Mouse (Mus musculus): ENCODE results near the gene Otub1. TPM values are rescaled to one million over a fixed set of nuclear protein-coding genes. Genes with fewer than 3 reads are reported as not detected.

Gene Otub1
- total RNA-seq, 1 experiment: 117 TPM

- no peak overlapping the region for H3K4me3 ChIP-seq (ENCODE audit: insufficient read depth in 1 of 2, low read depth in 1 of 2, low read length in 2 of 2, poor library complexity in 1 of 2, severe bottlenecking in 1 of 2)
- H3K36me3 ChIP-seq (ENCODE audit: control insufficient read depth, insufficient read depth, low read length, poor library complexity, severe bottlenecking): peaks cover 37% of the 10 kb centered on the region
These were observed 8.7 kb downstream of the Otub1 start for GRCm38 (mm10) chr19:7197445-7197844.

GRCm38 (mm10) chr19:7196741-7197270 is 9.3 kb downstream of the Otub1 start:
- in situ Hi-C loops (cut with MboI; ENCODE audit: low sequenced_read_pairs in 2 of 2, unreplicated experiment in 2 of 2): loop anchor here (10.0 kb wide), 1 partner anchor 132 kb away; no protein-coding TSS in a partner anchor
- H3K27ac ChIP-seq (ENCODE audit: insufficient read depth, low read depth, low read length, poor library complexity, severe bottlenecking): no peak overlapping the region

More at GRCm38 (mm10) chr19:7197445-7197844, 8.7 kb downstream of the Otub1 start:
- DNase-seq (ENCODE audit: low read depth, low spot score): no peak
- H3K27ac ChIP-seq (ENCODE audit: insufficient read depth, low read depth, low read length, poor library complexity, severe bottlenecking): no peak overlapping the region
- peaks cover 0 to 16% of the 10 kb centered on the region in 2 experiments; a peak in 2 of 4 replicates for H3K4me1 ChIP-seq (ENCODE audit: control insufficient read depth in 2 of 2, insufficient read depth in 2 of 2, low read length in 2 of 2, poor library complexity in 1 of 2)
- no peaks in the 10 kb centered on the region for H3K9me3 ChIP-seq (ENCODE audit: control insufficient read depth, insufficient read depth, low read depth, low read length)
- TF ChIP-seq HCFC1 (IDR thresholded peaks at IDR 0.05; ENCODE audit: borderline replicate concordance, insufficient read depth, low read length) (no peak), ZNF384 (IDR thresholded peaks at IDR 0.05; ENCODE audit: low read depth, low read length) (no peak), CHD2 (IDR thresholded peaks at IDR 0.05; ENCODE audit: low read depth, low read length) (no peak), MAFK (IDR thresholded peaks at IDR 0.05; ENCODE audit: insufficient read depth, low read depth, low read length) (no peak), ZC3H11A (IDR thresholded peaks at IDR 0.05; ENCODE audit: borderline replicate concordance, low read depth, low read length) (no peak)
- in situ Hi-C loops (cut with MboI; ENCODE audit: low sequenced_read_pairs in 2 of 2, unreplicated experiment in 2 of 2): loop anchor here (10.0 kb wide), 1 partner anchor 133 kb away; no protein-coding TSS in a partner anchor
- no peak overlapping the region for H3K9ac ChIP-seq (ENCODE audit: insufficient read depth, low read depth, low read length, poor library complexity, severe bottlenecking)

GRCm38 (mm10) chr19:7195900-7196728 is 10.0 kb downstream of the Otub1 start:
- H3K9ac ChIP-seq (ENCODE audit: insufficient read depth, low read depth, low read length, poor library complexity, severe bottlenecking): no peak overlapping the region
- no peak for TF ChIP-seq MAFK (IDR thresholded peaks at IDR 0.05; ENCODE audit: insufficient read depth, low read depth, low read length)
- no peak for TF ChIP-seq HCFC1 (IDR thresholded peaks at IDR 0.05; ENCODE audit: borderline replicate concordance, insufficient read depth, low read length)
- TF ChIP-seq CHD2 (IDR thresholded peaks at IDR 0.05; ENCODE audit: low read depth, low read length): no peak
- TF ChIP-seq ZNF384 (IDR thresholded peaks at IDR 0.05; ENCODE audit: low read depth, low read length): no peak
- TF ChIP-seq ZC3H11A (IDR thresholded peaks at IDR 0.05; ENCODE audit: borderline replicate concordance, low read depth, low read length): peak; percentile 65; the same call in 1 of the 2 replicates
- peaks cover 29% of the 10 kb centered on the region for H3K36me3 ChIP-seq (ENCODE audit: control insufficient read depth, insufficient read depth, low read length, poor library complexity, severe bottlenecking)
- in situ Hi-C loops (cut with MboI; ENCODE audit: low sequenced_read_pairs in 2 of 2, unreplicated experiment in 2 of 2): loop anchor here (10.0 kb wide), 1 partner anchor 131 kb away; no protein-coding TSS in a partner anchor
- no peak overlapping the region for H3K27ac ChIP-seq (ENCODE audit: insufficient read depth, low read depth, low read length, poor library complexity, severe bottlenecking)
- H3K4me3 ChIP-seq (ENCODE audit: insufficient read depth in 1 of 2, low read depth in 1 of 2, low read length in 2 of 2, poor library complexity in 1 of 2, severe bottlenecking in 1 of 2): peak overlapping the region in 1 of 2 experiments; percentile 9; a peak in 1 of 4 replicates
- no peak for DNase-seq (ENCODE audit: low read depth, low spot score)
- no peaks in the 10 kb centered on the region for H3K9me3 ChIP-seq (ENCODE audit: control insufficient read depth, insufficient read depth, low read depth, low read length)
- H3K4me1 ChIP-seq (ENCODE audit: control insufficient read depth in 2 of 2, insufficient read depth in 2 of 2, low read length in 2 of 2, poor library complexity in 1 of 2): peaks cover 0 to 16% of the 10 kb centered on the region in 2 experiments; a peak in 2 of 4 replicates

More at GRCm38 (mm10) chr19:7196741-7197270, 9.3 kb downstream of the Otub1 start:
- peak; percentile 87 for DNase-seq (ENCODE audit: low read depth, low spot score)
- Histone ChIP-seq H3K4me3 (ENCODE audit: insufficient read depth in 1 of 2, low read depth in 1 of 2, low read length in 2 of 2, poor library complexity in 1 of 2, severe bottlenecking in 1 of 2) (no peak overlapping the region; a peak in 1 of 4 replicates), H3K9ac (ENCODE audit: insufficient read depth, low read depth, low read length, poor library complexity, severe bottlenecking) (no peak overlapping the region), H3K4me1 (ENCODE audit: control insufficient read depth in 2 of 2, insufficient read depth in 2 of 2, low read length in 2 of 2, poor library complexity in 1 of 2) (peaks cover 0 to 16% of the 10 kb centered on the region in 2 experiments; a peak in 2 of 4 replicates), H3K36me3 (ENCODE audit: control insufficient read depth, insufficient read depth, low read length, poor library complexity, severe bottlenecking) (peaks cover 33% of the 10 kb centered on the region), H3K9me3 (ENCODE audit: control insufficient read depth, insufficient read depth, low read depth, low read length) (no peaks in the 10 kb centered on the region)
- TF ChIP-seq CHD2 (IDR thresholded peaks at IDR 0.05; ENCODE audit: low read depth, low read length): no peak
- TF ChIP-seq ZC3H11A (IDR thresholded peaks at IDR 0.05; ENCODE audit: borderline replicate concordance, low read depth, low read length): no peak
- TF ChIP-seq HCFC1 (IDR thresholded peaks at IDR 0.05; ENCODE audit: borderline replicate concordance, insufficient read depth, low read length): no peak
- no peak for TF ChIP-seq ZNF384 (IDR thresholded peaks at IDR 0.05; ENCODE audit: low read depth, low read length)
- TF ChIP-seq MAFK (IDR thresholded peaks at IDR 0.05; ENCODE audit: insufficient read depth, low read depth, low read length): no peak

GRCm38 (mm10) chr19:7192561-7192967 is 13.6 kb downstream of the Otub1 start:
- Histone ChIP-seq H3K9ac (ENCODE audit: insufficient read depth, low read depth, low read length, poor library complexity, severe bottlenecking) (no peak overlapping the region), H3K9me3 (ENCODE audit: control insufficient read depth, insufficient read depth, low read depth, low read length) (no peaks in the 10 kb centered on the region), H3K36me3 (ENCODE audit: control insufficient read depth, insufficient read depth, low read length, poor library complexity, severe bottlenecking) (no peaks in the 10 kb centered on the region), H3K4me1 (ENCODE audit: control insufficient read depth in 2 of 2, insufficient read depth in 2 of 2, low read length in 2 of 2, poor library complexity in 1 of 2) (peaks cover 2 to 27% of the 10 kb centered on the region in 2 experiments; a peak in 2 of 4 replicates), H3K4me3 (ENCODE audit: insufficient read depth in 1 of 2, low read depth in 1 of 2, low read length in 2 of 2, poor library complexity in 1 of 2, severe bottlenecking in 1 of 2) (no peak overlapping the region), H3K27ac (ENCODE audit: insufficient read depth, low read depth, low read length, poor library complexity, severe bottlenecking) (no peak overlapping the region)
- no peak for DNase-seq (ENCODE audit: low read depth, low spot score)
- in situ Hi-C loops (cut with MboI; ENCODE audit: low sequenced_read_pairs in 2 of 2, unreplicated experiment in 2 of 2): loop anchor here (10.0 kb wide), 1 partner anchor 128 kb away; no protein-coding TSS in a partner anchor
- TF ChIP-seq ZNF384 (IDR thresholded peaks at IDR 0.05; ENCODE audit: low read depth, low read length) (no peak), CHD2 (IDR thresholded peaks at IDR 0.05; ENCODE audit: low read depth, low read length) (no peak), HCFC1 (IDR thresholded peaks at IDR 0.05; ENCODE audit: borderline replicate concordance, insufficient read depth, low read length) (no peak), ZC3H11A (IDR thresholded peaks at IDR 0.05; ENCODE audit: borderline replicate concordance, low read depth, low read length) (no peak), MAFK (IDR thresholded peaks at IDR 0.05; ENCODE audit: insufficient read depth, low read depth, low read length) (no peak)
